Mouse (Mus musculus) thymus, postnatal 25 days (tissue): ENCODE results near the gene Rab42.
"Not testable (repeated sequence)": the region's sequence is repeated elsewhere in the genome, so short reads cannot be mapped to it uniquely, and the experiment has no call there.

Experiments
- DNase-seq: peaks from one replicate; pipeline ENCODE4 v3.0.0; 2022

Gene Rab42

DNA sequence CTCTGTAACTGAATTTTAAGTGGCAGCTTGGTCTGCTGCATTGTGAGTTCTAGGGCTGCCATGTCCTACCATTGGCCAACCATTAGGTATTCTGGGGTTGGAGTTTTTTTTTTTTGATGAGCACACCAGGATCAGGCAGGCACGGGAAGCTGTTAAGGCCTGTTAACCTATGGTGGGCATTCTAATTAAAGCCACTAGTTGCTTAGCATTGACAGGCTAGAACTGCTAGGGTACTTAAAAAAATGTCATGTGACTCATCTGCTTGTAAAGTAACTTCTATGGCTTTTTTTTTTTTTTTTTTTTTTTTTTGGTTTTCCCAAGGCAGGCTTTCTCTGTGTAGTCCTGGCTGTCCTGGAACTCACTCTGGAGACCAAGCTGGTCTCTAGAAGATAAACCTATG lies 8.0 kb upstream of the Rab42 start:
- DNase-seq: no peak

DNA sequence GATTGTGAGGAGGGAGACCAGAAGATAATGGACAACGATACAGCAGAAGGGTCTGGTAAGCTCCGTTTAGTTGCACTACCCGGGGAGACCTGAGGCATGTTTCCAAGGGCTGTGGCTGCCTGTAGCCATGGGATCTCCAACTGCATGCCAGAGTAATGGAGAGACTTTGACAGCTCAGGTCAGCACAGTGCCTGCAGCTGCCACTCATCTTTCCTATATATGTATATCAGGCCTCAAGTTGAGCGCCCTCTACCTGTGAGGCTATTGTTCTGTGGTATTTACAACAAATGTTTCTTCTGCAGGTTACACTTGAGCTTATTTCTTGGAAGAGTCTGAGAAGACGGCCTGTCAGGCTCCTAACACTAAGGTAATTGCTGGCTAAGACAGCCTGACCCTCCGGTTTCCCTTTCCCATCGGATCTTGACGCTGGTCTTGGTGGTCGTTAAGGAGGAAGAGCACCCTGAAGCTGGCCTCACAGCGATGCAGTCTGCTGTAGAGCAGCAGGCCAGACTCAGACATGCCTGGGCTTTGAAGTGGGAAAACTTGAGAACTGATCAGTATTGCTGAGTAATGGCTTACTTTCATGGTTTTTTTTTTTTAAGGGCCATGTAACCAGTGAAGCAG lies 6.8 kb upstream of the Rab42 start:
- peak; percentile 75 for DNase-seq

DNA sequence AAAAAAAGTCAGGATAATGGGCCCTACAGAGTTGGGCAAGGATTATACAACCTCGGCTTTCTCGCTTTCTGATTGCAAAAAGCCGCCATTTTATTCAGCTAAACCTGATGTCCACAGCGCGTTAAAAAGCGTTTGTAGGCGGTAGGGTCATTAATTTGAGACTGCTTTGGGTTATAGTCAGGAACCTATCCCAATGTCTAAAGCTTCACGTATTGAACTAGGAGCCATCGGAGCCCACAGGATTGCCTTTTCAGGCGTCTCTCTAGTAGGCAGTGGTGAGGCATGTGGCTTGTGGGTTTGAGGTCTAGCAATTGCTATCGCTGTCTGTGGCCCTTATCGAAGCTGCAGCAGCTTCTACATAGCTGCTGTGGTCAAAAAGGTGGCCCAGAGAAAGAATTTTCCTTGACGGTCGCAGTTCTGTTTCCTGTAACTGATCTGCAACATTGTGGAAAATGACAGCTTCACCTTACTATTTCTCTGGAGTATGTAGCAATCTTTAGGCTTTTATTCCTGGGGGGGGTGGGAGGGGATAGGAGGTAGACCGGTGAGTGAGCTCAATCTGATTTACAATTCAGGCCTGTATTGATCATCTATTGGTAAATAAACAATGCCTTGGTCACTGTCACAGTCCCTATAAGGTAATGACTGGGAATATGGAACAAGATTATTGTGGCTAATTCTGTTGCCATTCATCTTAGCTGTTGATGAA lies 6.1 kb upstream of the Rab42 start:
- DNase-seq: peak; percentile 19

DNA sequence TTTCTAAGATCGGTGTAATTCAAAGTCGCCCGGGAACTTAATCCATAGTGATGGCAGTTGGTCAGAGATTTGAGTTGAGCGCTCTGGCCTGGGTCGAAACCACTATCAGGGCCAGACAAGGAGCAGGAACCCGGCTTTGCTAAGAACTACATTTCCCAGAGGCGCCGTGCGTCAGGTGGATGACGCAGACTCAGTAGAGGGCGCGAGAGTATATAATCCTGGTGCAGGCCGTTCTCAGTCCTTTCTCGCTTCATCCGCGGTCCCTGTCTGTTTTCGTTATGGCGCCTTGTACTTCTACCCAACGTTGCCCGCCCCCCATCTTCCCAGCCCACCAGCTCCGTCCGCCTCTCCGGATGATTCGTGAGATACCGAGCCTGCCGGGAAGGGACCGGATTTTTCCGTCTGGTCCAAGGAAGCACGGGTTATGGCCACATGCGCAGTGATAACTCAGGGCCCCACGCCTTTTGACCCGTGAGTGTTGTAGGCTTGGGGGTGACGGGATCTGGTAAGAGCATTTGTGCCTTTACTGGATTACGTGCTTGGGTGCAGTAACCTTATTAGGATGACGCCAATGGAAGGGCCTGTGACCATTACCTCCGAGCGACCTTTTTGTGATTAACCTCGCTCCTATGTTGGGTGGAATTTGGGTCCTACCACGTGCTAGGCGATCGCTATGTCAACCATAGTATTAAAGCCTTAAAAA lies 5.4 kb upstream of the Rab42 start:
- DNase-seq: peak; percentile 90

DNA sequence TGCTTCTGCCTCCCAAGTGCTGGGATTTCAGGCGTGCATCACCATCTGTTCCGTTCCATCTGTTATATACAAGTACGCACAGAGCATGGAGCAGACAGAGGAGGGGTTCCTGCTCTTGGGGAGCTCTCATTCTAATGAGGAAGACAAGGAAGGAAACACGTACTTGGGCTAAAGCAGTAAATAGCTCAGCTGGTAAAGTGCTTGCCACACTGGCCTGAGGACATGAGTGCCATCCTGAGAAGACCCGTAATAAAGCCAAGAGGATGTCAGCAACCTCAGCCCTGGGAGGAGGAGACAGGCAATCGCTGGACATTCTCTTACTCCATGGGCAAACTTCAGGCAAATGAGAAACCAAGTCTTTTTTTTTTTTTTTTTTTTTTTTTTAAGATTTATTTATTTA lies 2.8 kb upstream of the Rab42 start:
- no peak for DNase-seq

DNA sequence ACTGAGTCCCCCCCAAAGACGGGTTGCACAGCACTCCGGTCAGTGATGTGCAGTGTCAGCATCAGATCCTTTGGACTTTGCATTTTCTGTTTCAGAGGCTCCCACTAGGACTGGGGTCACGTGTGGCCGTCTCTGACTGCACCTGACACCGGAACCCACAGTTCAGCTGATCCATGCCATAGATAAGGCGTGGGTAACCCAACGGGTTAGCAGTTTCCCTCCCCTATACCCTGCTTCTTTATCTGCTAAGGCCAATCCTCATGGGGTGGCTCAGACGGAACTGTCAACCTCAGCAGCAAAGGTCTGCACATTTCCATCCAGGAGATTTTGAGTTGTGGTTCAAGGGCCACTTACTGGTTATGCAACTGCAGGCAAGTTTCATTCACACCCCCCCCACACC lies 2.1 kb upstream of the Rab42 start:
- no peak for DNase-seq

DNA sequence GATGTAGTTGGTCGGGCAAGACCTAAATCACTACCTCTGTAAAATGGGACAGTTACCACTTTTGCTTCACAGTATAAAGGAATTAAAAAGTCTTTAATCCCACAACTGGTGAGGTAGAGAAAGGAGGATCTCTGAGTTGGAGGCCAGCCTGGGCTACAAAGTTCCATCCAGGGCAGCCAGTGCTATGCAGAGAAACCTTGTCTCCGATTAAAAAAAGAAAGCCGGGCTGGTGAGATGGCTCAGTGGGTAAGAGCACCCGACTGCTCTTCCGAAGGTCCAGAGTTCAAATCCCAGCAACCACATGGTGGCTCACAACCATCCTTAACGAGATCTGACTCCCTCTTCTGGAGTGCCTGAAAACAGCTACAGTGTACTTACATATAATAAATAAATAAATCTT lies 299 bp upstream of the Rab42 start:
- DNase-seq: not testable (repeated sequence)

DNA sequence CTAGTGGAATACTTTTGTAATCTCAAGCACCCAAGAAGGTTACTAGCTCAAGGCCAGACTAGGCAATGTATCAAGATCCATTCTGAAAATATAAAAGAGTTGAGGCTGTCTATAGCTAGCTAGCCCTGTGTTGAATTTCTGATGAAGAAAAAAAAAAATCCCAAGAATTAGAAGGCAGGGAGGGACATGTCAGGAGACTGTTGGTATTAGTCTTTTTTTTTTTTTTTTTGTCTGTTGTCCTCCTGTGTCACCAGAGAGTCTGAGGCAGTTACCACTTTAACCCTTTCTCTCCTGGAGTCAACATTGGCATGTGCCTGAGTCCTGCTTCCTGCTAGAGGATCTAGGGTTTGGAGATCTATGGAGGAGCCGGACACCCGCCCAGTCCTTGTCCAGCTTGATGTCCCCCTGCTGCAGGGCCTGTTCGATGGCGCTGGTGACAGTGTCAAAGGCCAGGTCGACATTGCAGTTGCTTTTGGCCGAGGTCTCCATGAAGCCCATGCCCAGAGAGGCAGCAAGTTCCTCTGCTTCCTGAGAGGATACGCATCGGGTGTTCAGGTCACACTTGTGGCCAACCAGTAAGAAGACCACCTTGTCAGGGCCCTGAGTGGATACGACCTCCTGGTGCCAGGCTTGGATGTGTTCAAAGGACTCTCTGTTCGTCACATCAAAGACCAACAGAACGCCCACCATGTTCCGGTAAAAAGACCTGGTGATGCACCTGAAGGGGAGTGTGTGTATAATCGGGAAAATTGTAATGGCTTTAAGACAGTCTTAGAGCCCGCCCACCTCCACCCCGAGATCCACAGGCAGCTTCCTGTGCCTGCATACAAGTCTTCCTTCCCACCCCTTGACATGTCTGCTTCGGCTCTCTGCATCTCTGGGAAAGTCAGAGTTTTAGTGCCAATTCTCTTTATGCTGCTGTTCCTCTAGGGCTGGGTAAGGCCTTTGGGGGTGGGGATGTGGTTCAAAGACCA lies 933 bp downstream of the Rab42 start:
- DNase-seq: no peak

DNA sequence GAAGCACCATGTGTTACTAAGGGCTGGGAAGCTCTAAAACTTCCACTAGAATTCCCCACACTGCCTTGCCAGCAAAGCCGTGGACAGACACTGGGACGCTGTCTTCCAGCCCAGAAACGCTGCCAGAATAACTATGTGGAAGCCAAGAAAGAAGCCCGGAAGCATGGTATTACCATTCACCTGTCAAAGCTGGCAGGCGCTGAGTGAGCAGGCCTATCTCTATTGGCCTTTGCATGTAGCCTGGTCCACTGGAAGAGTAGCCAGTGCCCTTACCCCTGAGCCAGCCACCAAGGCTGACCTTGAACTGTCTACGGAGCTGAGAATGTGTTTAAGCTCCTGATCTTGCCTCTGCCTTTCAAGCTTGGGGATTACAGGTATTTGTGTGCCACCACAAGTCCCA lies 1.7 kb downstream of the Rab42 start:
- DNase-seq: no peak

DNA sequence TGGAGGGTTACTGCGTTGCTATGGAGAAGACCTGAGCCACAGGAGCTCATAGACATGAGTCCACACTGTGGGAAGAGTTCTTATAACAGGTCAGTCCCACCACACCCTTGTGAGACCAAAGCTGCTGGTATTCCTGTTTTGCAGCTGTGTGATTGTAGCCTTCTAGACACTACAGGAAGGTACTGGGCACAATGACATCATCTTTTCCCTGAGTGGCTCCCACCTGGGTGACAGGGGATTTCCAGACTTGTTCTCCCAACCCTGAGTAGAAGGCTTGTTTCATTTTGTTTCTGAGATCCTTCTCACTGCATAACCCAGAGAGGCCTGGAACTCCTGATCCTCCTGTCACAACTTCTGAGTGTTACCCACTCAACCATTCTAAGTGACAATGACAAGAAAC lies 3.3 kb downstream of the Rab42 start:
- no peak for DNase-seq

DNA sequence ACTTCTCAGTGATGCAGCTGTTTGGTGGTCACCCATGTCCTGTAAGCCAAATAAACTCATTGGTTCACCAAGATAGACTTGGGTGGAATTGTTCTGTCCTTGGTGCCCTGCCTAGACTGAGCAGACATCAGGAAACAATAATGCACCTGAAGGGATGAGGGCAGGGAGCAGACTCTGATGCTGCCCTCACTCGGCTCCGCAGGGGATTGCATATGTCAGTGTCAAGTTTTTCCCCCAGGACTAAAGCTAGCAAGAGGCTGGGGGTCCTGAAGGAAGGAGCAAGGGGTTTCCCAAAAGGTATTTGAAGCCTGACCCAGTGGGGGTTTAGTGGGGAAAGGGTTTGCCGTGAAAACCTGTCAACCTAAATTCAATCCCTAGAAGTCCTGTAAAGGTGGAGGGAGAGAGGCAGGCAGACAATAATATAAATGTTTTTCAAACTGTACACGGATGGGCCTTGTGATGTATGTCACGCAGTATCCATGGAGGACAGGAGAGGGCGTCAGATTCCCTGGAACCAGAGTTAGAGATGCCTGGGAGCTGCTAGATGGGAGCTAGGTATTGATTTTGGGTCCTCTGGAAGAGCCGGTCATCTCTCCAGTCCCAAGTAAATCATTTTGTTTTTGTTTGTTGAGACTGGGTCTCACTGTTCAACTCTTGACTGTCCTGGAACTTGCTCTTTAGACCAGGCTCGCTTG lies 7.3 kb downstream of the Rab42 start:
- DNase-seq: no peak

DNA sequence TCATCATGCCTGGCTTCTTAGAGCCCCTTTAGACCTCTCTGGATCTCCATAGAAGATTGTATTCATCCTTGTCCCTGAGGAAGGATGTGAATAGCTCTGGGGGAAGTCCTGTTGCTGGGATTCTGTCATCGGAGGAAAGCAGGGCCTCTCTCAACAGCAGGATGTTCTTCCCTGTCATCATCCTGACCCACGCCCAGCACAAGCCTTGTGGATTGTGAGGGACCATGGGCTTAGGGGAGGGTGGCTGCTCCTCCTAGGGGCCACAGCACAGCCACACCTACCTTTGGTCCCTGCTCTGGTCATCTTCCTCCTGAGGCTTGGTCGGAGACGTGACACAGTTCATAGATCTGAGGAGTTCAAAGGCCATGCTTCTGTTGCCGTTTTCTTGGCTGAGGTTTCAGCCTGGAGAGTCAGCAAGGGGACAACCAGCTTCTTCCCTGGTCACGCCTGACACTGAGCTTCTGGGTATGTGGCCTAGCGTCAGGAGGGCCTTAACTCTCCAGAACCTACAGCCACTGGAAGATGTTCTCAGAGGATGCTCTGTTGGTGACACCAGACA lies 9.4 kb downstream of the Rab42 start:
- DNase-seq: no peak

DNA sequence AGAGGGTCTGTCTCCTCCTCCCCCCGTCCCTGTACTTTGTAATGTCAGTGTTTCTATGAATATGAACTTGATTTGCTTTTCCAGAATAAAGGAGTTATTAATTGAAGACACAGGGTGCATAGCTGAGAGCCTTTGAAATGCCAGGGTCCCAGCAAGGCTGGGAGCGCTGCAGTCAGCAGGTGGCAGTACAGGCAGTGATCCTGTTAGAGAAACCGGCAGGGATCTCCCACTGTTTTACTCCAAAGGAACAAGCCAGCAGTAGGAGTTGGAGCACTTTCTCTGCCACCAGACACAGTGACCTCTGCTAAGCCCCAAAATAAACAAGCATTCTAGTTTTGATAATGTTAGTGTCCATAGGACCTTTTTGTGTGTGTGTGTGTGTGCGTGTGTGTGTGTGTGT lies 10.2 kb downstream of the Rab42 start:
- no peak for DNase-seq

DNA sequence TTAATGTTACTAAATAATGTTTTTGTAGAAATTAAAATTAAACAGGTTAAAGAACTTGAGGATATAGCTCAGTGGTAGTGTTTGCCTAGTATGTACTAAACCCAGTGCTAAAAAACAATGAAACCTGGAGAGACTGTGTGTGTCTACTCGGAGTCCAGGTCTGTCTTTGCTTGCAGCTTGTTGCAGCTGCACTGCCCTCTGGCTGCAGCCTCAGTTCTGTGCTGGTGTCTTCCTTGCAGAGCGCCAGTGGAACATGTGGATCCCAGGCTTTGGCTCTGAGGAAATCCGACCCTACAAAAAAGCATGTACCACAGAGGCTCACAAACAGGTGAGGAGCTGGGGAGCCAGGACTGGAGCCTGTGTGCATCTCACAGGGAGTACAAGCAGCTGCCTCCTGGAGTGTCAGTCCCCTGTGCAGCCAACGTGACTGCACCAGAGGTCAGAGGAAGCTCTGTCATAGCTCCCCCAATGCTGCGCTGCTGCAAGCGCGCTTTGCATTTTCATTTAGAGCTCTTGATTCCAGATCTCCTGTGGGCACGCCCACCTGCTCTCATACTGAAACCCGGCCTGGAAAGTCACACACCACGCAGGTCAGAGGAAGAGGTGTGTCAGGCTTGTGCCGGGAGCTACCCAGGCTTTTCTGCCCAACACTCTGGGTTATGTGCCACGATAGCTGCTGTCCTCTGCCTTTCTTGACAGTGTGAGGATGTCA lies 11.4 kb downstream of the Rab42 start:
- DNase-seq: no peak

DNA sequence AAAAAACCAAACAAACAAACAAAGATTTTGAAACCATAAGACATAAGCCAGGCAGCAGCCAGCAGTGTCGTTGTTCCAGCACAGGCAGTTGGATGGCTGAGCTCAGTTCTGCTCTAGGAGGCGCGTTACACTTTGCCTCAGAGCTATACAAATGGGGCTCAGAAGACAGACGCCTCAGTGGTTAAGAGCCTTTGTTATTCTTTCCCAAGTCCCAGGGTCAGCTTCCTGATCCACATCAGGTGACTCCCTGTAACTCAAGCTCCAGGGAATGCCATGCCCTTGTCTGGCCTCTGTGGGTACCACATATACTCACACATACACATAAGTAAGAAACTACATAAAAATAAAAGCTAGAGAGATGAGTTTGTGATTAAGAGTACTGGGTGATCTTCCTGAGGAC lies 12.1 kb downstream of the Rab42 start:
- DNase-seq: no peak

DNA sequence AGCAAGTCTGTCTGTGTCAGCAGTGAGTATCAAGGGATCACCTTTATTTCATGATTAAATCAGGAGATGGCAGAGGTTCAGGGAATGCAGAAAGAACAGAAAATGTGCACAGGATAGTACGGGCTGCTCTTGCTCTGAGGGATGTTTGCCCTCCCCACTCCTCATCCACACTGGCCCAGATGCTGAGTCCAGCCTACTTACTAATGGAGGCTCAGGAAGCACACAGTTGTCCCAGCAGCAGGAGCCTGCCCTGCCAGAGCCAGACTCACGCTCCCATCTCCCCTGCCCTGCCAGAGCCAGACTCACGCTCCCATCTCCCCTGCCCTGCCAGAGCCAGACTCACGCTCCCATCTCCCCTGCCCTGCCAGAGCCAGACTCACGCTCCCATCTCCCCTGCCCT lies 14.3 kb downstream of the Rab42 start:
- not testable (repeated sequence) for DNase-seq

DNA sequence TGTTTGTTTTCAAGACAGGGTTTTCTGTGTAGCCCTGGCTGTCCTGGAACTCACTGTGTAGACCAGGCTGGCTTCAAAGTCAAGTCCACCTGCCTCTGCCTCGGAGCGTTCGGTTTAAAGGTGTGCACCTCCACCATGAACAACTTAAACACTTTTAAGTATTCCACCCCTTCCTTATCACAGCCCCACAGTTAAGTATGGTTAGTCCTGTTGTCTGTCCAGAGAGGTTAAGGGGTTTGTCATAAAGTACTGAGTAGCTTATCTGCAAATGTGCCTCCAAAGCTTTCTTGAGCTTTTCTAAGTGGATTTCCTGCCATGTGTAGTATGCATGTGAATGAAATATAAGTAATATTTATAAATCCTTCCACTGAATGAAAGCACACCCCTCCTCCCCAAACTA lies 27.2 kb downstream of the Rab42 start:
- no peak for DNase-seq

DNA sequence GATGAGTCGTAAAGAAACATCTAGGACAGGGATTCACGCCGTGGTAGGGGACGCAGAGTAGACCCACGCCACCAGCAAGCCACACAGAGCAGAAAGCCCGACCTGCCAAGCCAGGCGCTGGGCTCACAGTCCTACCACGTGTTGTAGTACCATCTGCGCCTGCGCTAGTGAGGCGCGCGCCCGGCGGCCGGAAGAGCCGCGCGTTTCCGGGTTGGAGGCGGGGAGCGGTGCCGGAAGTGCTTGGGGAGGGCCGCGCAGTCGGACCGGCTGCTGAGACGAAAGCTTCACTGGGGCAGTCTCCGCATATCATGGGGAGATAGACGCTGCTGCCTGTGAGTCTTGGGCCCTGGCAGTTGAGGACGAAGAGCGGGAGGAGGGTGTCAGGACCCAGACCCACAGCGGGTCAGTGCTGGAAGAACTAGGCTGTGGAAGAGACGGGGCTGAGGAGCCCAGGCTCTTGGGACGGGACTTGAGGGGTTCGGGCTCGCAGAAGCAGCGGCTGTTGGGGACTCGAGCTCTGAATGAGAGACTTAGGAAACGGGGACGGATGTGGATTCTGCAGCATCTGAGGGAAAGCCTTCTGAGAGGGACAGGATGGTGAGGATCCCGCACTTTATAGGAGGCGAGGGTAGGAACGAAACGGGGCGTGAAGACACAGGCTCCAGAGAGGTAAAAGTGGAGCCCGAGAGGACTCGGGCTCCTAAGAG lies 28.9 kb downstream of the Rab42 start, which contains the start of gene Taf12:
Taf12 (plus strand) TSS at position 220 of the 707 bp plus-strand sequence.
- peak; percentile 93 for DNase-seq

DNA sequence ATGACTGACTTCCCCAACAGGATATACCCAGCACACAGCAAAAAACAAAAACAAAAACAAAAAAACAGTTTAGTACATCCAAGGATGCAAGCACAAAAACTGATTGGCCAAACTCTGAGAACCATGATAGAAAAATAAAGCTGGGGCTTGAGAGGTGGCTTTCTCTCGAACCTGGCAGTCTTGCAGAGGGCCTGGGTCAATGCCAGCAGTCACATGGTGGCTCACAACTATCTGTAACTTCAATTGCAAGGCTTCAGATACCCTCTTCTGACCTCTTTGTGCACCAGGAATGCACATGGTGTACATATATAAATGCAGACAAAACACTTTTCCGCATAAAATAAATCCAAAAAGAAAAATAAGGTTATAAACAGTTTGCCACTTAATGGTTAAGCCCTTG lies 30.0 kb downstream of the Rab42 start:
- DNase-seq: no peak

DNA sequence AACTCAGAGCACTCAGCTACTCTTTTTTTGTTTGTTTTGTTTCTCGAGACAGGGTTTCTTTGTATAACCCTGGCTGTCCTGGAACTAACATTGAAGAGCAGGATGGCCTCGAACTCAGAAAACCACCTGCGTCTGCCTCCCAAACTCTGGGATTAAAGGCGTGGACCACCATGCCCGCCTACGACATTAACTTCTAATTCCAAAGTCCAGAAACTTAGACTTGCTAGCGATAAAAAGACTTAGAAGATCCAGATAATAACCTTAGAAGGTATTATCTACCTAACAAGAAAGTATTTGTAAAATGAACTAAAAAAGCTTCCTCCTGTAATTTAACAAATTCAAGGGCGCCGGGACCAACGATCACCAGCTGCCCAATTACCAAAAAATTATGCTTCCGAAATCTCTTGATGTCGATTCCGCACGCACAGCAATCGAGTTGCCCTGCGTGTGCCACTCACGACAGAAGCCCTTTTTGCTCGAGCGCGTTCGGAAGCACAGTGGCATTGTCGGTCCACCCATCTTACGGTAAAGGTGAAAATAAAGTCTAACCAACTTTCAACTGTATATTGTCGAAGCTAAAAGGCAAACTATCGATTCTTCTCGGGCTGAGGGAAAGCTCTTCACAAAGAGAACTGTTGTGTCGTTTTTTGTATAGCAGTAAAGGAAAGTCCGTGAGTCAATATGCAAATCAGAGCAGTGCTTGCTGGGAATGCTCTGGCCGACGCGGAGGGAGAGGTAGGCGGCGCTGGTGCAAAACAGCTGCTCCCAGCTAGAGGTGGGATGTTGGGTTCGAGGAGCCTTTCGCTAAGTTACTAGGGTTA lies 33.2 kb downstream of the Rab42 start:
- DNase-seq: peak; percentile 86
